Mouse (Mus musculus) testis, postnatal 10 days (tissue): ENCODE data around the gene 9130213A22Rik.

ENCODE experiments used
- DNase-seq: peaks from one replicate; pipeline ENCODE4 v3.0.0; 2021; ENCODE audit warnings: low spot score

The 9130213A22Rik gene

DNA sequence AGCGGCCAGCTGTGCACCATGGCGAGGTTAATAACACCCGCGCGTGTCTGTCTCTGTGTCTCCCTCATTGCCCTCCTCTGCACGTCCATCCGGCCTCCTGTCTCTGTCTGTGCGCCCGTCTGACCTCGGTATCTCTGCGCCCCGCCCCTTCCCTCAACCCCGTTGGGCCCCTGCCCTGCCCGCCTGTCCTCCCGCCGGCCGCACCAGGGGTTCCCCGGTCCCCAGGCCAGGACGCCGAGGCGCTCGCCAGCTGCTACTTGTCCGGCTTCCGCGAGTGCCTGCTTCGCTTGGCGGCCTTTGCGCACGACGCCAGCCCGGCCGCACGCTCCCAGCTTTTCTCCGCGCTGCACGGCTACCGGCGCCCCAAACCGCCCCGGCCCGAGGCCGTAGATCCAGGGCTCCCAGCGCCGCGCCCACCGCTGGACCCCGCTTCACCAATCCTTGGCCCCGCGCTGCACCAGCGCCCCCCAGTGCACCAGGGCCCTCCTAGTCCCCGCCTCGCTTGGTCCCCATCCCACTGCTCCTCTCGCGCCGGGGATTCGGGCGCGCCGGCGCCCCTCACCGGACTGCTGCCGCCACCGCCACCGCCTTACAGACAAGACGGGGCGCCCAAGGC lies at the start of gene 9130213A22Rik:
9130213A22Rik (minus strand) TSS at position 254 of the 616 bp plus-strand sequence.
- peak; percentile 91 for DNase-seq

DNA sequence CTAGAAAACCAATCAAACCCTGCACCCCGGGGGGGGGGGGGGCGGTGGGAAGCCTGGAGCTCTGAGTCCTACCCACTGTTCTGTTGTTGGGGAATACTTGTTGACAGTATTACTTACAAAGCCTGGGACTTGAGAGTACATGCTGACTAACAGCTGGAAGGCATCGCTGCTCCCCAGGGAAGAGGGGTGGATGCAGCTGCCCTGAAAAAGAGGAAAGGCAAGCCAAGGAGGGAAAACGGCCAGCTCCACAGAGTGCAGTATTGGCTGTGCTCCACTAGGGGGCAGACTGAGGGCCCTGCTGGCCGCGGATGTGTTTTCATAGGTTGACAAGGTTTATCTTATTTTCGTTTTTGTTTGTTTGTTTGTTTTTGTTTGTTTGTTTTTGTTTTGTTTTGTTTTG lies 49.2 kb upstream of the 9130213A22Rik start:
- peak; percentile 87 for DNase-seq

DNA sequence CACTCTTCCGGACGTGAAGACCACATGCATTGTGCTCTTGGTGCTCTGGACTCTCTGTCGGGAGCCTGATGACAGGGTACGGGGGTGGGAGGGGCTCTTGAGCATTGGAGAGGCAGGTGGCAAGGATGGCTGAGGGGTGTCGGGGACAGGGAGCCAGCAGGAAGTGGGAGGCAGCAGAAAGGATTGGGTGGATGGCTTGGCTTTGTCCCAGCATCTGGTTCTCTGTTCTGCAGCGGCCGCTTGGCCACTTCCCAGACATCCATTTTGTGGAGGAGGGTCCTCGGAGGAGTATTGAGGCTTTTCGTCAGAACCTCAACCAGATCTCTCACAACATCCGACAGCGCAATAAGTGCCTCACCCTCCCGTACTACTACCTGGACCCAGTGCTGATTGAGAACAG lies 46.9 kb upstream of the 9130213A22Rik start:
- DNase-seq: no peak

DNA sequence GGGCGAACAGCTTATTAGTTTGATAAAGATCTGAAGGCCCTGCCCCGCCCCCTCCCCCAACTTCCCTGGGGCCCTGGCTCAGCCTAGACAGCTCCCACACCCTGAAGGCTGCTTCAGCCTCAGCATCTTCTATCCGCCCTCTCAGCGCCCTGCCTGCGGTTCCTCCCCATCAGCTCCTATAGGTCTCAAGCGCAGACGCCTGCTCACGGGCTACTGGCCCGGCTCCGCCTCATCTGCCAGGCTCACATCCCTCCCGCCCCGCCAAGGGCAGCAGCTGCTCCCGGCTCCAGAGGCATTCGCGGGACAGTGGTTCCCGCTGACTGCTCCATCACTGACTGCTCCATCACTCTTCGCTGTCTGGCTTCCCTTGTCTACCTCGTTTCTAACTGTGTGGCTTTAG lies 34.4 kb upstream of the 9130213A22Rik start, which contains the start of gene Alox12b:
Alox12b (plus strand) TSS at position 190 of the 400 bp plus-strand sequence.
- DNase-seq: no peak

DNA sequence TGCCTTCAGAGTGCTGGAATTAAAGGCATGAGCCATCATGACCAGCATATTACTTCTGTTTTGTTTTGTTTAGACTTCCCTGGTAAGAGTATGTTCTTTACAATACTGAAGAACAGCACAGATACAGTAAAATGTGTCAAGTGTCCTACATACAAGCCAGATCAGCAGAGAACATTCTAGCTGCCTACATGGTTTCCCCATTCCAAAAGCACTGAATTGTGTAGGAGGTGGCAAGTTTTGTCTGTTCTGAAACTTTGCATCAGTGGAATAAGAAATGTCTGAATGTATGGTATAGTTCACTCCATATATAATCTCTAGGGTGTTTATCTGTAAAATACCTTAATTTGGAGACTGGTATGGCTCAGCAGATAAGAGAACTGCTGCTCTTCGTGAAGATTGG lies 33.0 kb upstream of the 9130213A22Rik start:
- no peak for DNase-seq

DNA sequence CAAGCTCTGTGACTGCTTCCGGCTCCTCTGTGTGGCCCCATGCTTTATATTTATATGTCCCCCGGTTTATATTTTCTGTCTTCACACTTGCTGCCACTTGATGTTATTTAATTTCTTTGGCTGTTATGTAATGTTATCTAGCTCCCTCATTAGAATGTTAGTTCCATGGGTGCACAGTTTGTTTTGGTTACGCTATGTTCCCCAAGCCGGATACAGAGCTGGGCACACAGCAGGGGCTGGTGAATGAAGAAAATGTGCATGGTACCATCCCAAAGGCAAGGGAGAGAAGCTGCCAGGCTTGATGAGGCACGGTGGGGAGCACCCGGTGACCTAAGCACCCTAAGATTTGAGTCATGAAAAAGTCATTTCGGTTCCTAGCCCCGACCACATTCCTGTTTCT lies 31.4 kb upstream of the 9130213A22Rik start:
- DNase-seq: no peak

DNA sequence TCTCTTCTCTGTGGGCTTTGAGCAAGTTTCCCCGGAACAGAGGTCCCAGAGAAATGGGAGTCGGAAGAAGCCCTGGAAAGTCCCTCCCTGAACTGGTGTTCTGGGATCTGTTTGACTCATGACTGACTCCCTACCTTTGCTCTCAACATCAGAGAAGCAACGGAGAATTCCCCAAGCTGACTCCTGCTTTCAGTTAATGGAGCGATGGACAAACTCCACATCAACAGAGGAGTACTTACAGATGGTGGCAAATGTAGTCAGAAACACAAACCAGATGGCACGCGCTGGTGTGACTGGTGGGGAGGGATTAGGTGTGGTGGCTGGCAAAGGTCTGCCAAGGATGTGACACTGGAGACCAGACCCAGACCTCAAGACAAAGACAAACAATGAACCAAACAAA lies 28.6 kb upstream of the 9130213A22Rik start:
- DNase-seq: no peak

DNA sequence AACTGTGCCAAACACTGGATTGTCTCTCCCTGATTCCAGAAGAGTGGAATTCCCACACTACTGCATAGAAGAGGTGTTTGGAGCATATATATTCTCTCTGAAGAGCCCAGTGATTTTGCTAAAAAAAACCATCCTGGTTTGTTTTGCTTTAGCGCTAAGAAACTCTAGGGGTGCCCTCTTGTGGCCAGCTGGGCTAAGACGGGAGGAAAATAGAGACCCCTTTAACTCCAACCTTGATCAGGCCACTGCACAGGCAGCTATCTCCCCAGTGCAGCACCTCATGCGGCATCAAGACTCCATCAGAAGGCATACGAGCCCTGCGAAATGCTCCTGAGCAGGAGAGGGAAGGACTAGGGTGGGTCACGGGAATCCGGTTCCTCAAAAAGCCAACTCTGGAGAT lies 28.1 kb upstream of the 9130213A22Rik start:
- peak; percentile 91 for DNase-seq

DNA sequence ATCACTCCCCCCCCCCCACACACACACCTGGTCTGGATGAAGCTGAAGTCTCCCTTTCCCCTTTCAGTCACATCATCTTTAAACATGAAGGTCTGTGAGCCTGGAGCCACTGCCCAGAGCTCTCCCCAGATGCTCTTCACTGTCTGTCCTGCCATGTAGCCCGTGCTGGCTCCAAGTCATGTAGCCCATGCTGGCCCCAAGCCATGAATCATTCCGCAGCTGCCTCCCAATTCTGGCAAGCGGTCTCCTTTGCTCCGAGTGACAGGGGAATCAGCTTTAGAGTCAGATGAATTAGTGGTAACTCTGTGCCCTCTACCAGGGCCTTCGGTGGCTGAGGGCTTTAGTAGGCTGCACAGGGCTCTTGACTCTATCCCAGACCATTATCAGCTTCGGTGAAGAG lies 27.3 kb upstream of the 9130213A22Rik start:
- no peak for DNase-seq

DNA sequence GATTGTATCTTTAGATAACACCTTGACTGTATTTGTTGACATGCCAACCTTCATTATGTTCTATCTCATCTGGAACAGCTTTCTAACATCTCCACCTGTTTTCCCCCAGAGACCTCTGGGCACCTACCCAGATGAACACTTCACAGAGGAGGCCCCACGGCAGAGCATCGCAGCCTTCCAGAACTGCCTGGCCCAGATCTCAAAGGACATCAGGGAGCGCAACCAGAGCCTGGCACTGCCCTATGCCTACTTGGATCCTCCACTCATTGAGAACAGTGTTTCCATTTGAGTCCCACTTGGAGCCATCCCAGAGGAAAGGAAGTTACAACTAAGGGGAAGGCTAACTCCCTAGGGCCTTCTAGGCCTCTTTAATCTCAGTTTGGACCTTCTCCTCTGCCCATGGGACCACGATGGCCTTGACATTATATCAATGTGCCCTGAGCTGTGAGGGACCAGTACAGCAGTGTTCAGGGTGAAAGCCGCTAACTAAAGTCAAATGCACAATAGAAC lies 26.1 kb upstream of the 9130213A22Rik start:
- DNase-seq: no peak

DNA sequence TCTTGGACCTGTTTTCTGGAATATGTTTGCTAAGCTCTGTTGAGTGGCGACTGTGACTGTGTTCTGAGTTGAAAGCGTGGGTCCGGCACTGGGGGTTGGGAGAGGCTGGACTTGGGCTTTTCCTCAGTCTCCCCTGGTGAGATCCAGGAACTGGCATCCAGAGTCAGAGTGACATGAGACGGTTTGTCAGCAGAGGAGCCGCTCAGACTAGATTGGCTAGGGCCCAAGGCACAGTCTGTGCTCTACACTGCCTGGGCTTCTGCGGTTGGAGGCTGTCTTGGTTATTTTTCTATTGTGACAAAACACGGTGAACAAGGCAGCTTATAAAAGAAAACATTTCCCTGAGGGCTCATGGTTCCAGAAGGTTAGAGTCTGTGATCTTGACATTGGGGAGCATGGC lies 25.2 kb upstream of the 9130213A22Rik start:
- no peak for DNase-seq

DNA sequence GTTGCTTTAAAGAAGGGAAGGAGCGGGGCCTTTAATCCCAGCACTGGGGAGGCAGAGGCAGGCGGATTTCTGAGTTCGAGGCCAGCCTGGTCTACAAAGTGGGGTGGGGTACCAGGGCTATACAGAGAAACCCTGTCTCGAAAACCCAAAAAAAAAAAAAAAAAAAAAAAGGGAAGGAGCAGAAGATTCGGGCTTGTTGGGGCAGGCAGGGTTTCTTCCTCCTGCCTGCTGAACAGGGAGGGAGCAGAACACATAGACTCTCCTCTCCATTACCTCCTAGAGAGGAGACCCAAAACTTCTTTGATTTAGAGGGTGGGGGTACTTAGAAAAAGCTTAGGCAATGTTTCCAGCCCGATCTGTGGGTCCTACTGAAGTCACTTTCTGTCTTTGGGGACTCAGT lies 13.0 kb upstream of the 9130213A22Rik start:
- no peak for DNase-seq

DNA sequence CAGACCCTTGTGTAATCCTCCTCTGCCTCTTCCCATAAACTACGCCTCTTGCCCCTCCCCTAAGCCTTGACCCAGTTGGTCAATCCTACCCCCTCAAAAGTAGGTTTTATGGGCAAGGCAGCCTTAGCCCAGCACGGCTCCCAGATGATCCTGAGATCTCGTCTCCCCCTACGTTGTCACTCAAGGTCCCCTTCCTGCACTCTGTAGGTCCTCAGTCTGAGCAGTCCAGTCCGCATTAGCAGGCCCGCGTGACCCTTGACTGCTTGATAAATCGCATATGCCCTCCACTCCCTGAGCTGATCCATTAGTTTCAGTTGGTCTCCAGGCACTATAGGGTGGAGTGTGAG lies 12.2 kb upstream of the 9130213A22Rik start:
- DNase-seq: no peak

DNA sequence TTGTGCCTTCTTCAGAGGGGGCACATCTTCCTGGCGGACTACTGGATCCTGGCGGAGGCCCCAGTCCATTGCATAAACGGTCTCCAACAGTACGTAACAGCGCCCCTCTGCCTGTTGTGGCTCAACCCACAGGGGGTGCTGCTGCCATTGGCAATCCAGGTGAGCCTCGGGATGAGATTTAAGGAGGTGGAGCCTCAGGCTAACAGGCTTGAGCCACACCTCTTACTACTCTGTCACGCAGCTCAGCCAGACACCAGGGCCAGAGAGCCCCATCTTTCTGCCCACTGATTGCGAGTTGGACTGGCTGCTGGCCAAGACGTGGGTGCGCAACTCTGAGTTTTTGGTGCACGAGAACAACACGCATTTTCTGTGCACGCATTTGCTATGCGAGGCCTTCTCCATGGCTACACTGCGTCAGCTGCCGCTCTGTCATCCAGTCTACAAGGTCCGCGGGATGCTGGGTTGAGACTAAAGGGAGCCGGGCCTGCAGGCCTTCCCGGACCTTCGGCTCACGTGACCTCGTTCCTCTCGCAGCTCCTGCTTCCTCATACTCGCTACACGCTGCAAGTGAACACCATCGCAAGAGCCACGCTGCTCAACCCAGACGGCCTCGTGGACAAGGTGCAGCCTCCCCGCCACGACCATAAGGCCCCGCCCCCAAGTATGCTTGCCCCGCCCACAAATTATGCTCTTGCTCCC lies 11.7 kb upstream of the 9130213A22Rik start:
- DNase-seq: peak; percentile 82

DNA sequence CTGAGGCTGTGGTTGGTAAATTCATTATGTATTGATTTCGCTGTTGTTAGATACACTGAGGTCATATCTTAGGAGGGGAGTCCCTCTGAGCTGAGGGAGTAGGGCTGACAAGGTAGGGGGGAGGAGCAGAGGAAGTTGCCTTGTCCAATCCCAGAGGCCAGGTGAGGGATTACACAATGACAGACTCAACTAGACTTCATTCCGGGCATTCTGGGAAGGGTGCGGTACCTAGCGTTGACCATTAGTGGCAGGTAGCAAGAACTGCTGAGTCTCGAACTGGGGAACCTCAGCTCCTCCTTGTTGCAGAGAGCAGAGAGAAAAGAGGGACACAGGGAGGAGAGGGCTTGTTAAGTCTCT lies 11.2 kb upstream of the 9130213A22Rik start:
- no peak for DNase-seq

DNA sequence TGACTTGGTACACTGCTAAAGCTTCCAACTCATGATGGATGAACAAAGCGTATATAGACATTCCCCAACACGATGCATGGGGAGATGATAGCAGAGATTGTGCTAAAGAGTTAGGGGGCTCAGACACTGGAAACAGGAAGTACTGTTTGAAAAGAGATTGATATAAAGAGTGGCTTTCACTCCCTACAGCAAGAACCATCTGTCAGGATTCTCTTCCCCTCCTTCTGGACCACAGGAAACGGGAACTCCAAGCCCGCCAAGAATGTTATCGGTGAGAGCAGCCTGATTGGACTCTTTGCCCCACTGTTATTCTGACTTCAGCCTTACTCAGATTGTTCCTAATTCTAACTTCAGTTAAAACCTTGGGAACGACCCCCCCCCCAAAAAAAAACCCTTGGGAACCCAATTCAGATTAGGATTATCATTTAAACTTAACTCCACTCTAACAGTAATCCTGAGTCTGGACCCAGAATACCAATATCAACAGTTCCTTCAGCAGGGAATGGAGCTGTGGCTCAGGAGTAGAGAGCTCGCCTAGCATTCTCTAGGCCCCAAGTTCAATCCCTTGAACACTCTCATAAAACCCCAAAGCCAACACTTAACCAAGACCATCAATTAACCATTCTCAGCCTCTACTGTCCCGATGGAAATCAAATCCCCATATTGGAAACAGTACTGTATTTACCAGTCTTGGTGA lies 6.2 kb upstream of the 9130213A22Rik start:
- no peak for DNase-seq

DNA sequence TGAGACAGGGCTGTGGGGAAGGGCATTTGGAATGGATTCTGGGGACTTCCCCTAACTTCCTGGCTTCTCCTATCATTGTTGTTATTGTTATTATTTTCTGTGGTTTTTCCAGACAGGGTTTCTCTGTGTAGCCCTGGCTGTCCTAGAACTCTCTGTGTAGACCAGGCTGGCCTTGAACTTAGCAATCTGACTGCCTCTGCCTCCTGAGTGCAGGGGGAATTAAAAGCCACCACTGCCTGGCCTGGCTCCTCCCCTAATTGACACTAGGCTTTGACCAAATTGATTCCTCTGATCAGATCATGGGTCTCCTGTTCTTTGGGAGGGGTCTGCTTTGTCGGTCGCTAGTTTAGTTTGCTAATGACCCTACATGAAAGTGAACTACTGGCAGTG lies 4.3 kb upstream of the 9130213A22Rik start:
- no peak for DNase-seq

DNA sequence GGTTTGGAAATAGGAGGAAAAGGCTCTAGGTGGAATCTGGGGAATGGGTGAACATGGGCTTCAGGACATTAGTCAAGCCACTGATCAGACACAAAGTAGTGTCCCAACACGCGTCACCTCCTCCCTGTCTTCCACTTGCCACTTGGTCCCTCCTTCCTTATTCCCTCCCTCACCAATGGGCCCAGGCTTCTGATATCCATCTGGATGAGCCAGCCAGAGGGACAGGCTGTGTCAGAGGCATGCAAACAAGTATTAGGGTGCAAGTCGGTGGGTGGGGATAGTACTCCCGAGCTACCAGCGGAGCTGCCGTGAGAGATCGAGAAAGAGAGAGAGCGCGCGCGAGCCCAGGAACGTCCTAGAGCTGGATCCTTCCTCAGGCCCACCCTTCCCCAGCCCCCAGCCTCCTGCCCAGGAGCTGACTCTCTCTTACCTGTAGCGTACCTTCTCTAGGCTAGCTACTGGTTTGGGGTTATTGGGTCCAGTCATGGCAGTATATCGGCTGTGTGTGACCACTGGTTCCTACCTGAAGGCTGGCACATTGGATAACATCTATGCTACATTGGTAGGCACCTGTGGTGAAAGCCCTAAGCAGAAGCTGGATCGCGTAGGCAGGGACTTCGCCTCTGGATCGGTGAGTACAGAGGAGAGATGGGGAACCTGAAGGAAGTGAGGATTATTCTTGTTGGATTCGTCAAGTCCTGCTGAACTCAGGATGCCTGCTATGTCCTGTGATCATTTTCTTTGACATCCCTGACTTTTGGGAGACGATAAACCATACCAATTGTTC lies 3.7 kb upstream of the 9130213A22Rik start:
- no peak for DNase-seq

DNA sequence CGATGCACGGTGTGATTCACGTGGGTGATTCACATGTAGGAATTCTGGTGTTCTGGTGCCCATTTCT lies 3.3 kb upstream of the 9130213A22Rik start, which contains the start of gene Aloxe3:
Aloxe3 (plus strand) TSS at position 45 of the 67 bp plus-strand sequence.
- no peak for DNase-seq

DNA sequence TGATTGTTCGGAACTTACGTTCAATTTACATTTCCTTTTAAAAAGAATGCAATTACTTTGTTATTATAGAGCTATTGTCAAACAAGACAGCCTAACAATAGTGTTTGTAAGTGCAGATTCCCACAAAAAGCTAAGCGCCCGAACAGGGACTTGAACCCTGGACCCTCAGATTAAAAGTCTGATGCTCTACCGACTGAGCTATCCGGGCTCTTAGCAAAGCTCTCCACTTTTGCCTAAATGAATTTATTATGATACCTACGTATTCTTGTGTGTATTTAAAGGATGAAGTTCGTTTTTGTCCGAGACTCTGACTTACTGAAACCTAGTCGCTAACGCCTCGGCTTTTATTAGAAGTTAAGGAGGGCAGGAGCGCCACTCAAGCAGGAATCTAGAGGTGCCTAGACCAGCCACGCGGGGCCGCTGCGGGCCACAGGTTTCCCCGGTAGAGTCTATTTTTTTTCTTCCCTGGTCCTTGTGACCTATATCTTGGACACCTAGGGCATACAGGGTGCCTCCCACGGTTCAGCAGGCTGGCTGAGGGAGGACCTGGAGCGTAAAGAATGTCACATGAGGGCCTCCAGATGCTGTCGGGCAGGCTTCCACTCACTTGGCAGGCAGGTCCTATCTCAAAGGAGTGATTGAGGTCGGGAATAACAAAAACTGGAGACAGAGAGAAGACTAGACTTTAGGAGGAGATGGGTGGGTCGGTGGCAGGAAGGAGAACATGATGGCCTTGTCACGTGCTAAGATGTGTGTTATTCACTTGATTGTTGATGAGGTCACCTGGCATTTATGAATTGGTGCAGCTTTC lies 2.9 kb upstream of the 9130213A22Rik start:
- peak; percentile 87 for DNase-seq

DNA sequence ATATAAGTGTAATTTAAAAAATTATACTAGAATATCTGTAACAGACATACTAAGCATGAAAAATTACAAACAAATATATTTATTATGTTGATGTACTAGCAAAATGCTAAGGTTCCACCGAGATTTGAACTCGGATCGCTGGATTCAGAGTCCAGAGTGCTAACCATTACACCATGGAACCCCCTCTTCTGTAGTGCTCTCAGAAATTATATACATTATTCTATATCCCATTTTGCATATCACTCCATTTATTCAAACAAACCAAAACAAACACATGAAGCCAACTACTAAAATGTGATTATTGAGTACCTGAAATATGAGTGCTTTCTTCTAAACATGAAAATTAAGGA lies 2.1 kb upstream of the 9130213A22Rik start:
- peak; percentile 77 for DNase-seq
